Mouse (Mus musculus): ENCODE measurements around the gene Spats1.
"Not testable (repeated sequence)": the region's sequence is repeated elsewhere in the genome, so short reads cannot be mapped to it uniquely, and the experiment has no call there.

Gene Spats1

GRCm38 (mm10) chr17:45449586-45449985 is 25.6 kb downstream of the Spats1 start:
- peak; percentile 79 for DNase-seq (ENCODE audit: low read depth, low spot score)

DNA sequence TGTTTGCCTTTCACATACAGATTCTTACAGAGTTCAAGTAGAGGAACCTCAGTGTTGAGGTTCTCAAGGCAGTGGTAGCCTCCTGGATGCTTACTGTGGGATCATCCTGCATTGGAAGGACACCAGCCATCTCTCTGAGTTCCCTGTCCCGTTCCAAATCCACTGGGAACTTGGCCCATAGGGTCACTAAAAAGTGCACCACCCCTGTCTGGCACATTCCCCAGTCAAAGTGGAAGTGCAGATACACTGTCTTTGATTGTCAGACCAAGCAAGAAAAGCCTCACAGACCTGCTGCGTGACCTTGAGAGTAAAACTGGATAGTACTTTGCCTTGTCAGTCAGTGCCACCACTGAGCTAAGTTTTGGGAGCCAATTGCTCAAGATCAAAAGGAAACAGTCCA is 28.2 kb downstream of the Spats1 start:
- peak; percentile 35 for DNase-seq (ENCODE audit: low read depth, low spot score)

GRCm38 (mm10) chr17:45445923-45446322 is 29.3 kb downstream of the Spats1 start:
- DNase-seq (ENCODE audit: low read depth, low spot score), result no peak

- no peak for DNase-seq (ENCODE audit: low read depth, low spot score)
Measured at GRCm38 (mm10) chr17:45434262-45434590, 41.0 kb downstream of the Spats1 start.

DNA sequence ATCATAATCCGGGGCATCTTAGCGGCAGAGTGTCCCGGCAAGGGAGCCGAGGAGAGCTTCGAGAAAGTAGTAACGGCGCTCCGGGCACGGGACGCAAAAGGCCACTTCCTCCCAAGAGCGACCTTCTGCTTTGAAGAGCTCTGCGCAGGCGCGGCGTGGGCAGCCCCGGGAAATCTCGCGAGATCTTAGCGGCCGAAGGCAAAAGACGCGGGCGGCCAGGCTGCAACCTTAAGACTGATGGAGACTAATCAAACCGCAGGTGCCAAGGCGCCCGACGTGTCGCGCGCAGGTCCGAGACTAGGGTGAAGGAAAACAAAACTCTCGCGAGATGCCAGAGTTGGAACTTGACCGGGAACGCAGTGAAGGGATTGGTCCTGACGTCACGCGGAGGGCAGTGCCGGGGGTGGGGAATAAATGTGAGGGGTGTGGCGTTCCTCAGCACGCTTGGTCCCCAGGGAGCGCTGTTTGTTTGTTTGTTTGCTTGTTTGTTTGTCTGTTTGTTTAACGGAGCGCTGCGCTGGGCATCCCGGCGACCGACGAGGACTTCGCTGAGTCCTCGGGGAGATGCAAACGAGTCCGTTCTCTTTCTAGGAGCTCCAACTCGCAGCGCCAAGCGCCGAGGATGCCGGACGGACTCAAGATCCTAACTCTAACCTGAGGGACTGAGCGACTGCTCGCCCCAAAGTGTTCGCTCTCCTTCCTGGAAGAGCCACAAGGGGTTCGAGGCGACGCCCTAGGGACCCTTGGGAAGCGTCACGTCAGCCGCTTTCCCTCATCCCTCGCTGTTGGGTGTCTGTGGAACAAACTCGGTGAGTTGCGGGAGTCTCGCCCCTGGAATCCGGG is 41.6 kb downstream of the Spats1 start, which contains the start of gene Cdc5l:
Gene Cdc5l (minus strand): TSS at position 319 of the 843 bp plus-strand sequence.
- peak; percentile 100 for DNase-seq (ENCODE audit: low read depth, low spot score)

DNA sequence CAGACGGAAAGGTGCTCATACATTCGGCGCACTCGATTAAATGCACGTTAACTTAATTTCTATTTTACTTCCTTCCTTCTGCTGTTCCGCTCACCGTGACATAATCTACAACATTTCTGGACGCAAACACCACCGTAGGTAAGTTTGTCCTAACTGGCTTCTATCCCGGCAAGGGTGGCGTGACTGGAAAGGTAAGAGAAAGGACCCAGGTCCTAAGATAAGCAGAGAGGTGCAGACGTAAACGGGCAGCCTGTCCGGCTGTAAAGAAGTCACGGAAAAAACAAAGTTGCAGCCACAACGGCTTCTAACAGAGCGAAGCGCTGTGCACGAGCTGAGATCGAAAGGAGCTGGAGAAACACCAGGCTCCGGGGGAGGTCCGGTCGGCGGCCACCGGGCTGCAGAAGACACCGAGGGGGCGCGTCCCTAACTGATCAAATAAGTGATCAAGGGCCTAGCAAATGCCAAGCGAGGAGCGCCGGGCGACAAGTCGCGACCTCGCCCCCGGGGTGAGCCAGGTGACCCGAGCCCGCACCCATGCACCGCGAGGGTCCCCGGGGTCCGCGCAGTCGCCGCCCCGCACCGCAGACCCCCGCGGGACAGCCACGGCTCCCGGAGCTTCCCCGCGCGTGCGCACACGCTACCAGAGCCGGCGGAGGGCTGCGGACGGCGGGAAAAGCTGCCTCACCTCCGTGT is 42.4 kb downstream of the Spats1 start:
- peak; percentile 61 for DNase-seq (ENCODE audit: low read depth, low spot score)

GRCm38 (mm10) chr17:45432007-45432406 is 43.2 kb downstream of the Spats1 start:
- no peak for DNase-seq (ENCODE audit: low read depth, low spot score)

DNA sequence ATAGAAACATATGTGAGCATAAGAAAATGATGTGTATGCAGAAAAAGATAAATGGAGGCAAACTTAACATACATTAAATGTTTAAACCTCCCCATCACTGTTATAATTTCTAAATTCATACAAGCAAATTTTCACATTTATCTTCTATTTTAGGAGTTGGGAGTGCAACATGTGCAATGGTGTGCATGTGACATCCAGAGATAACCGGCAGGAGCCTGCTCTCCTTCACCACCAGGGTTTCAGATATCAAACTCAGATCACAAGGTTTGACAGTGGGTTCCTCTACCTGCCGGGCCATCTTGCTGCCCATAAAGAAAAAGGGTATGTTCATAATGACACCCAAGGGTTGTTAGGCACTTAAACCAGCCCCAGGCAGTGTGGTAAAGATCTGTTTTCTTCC is 57.8 kb downstream of the Spats1 start:
- DNase-seq (ENCODE audit: low read depth, low spot score), result no peak

GRCm38 (mm10) chr17:45411617-45412016 is 63.6 kb downstream of the Spats1 start:
- DNase-seq (ENCODE audit: low read depth, low spot score), result not testable (repeated sequence)

- no peak for DNase-seq (ENCODE audit: low read depth, low spot score)
Measured at GRCm38 (mm10) chr17:45408719-45409118, 66.5 kb downstream of the Spats1 start.

GRCm38 (mm10) chr17:45406281-45406680 is 68.9 kb downstream of the Spats1 start:
- DNase-seq (ENCODE audit: low read depth, low spot score), result peak; percentile 81

DNA sequence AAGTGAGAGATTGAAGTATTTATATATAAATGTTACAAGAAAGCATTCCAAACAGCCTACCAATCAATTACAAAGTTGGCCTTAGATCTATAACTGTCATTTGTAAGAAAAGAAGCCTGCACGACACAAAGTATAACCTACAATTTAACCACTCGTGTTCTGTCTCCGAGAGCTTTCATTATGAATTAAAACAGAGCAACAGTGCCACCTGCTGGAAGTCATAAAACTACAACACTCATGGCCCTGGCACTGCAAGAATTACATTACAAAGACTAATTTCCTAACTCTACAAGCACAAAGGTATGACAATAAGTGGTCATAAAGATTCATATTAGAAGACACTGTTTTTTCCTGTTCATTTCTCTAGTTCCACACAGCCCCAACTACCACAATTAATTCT is 72.0 kb downstream of the Spats1 start:
- DNase-seq (ENCODE audit: low read depth, low spot score), result peak; percentile 71

DNA sequence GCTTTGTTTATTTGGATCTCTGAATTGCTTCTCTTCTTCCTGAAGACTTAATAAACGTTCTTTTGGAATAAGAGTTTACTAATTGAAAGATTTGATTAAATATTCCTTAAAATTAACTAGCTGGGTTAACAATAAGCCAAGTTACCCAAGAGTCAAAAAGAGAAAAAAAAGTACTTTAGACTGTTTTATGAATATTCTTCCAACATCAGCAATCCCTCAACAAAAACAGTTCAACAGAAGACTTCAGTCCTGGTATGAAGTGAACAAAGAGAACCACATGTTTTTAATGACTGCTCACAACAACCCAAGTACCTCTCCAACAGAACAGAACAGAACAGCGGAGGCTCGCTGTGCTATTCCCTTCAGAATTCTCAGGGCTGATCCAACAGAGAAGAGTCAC is 72.6 kb downstream of the Spats1 start:
- no peak for DNase-seq (ENCODE audit: low read depth, low spot score)

DNA sequence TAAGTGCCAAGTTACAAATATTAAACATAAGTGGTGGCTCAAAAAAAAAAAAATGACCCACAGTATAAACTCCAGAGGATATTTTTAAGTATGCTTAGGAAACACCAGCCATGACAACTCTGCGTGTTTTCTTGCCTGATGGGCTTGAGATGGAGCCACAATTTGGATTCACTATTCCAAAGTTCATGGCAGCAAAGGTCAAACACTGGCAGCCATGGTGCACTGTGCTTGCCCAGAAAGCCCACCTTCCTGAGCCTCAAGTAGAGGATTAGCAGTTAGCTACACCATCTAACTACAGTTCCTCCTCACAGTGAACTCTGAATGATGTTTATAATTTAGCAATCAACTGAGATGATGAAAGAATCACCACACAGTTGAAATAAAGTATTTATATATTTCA is 73.1 kb downstream of the Spats1 start:
- no peak for DNase-seq (ENCODE audit: low read depth, low spot score)

DNA sequence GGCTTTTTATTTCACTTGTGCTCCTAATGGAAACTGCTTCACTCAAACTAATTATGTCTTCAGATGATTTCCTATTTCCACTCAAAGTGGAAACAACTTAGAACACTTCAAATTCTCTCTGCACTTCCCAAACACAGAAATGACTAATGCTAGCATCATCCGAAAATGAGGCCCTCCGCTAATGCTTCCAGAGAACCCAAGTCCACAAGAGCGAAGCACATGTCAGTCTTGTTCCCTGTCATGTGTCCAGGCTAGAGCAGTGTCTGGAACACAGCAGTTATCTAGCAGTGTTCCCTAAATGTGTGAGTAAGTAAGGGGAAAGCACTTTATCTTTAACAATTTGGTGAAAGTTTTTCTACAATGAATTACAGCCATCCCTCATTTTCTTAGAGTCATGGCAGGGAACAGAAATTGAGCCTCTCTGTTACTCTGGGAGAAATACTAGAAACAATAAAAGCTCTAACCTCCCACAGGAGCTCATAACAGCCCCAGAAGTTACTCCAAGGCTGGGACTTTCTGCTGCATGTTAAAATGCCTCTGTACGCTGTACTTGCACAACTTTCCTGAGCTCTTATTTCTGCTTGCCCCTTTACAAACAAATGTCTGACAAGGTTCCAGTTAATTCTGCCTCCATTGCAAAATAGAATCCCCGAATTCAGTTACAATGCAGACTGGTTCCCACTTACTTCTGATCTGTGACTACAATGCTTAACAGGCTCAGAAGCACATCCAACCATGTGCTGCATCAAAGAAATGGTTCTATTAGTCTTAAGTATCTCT is 73.9 kb downstream of the Spats1 start:
- DNase-seq (ENCODE audit: low read depth, low spot score), result no peak

GRCm38 (mm10) chr17:45398021-45398420 is 77.2 kb downstream of the Spats1 start:
- DNase-seq (ENCODE audit: low read depth, low spot score), result no peak

DNA sequence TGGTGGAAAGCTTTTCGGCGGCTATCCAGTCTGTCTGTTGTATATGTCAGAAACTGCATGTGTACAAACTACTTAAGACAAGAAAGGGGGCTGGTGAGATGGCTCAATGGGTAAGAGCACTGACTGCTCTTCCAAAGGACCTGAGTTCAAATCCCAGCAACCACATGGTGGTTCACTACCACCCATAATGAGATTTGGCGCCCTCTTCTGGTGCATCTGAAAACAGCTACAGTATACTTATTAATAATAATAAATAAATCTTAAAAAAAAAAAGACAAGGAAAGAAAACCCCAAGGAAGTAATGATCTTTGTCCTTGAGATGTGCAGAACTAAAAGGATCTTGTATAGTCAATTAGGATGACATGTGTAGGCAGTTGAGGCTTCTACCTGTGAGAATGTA is 77.7 kb downstream of the Spats1 start:
- DNase-seq (ENCODE audit: low read depth, low spot score), result no peak

DNA sequence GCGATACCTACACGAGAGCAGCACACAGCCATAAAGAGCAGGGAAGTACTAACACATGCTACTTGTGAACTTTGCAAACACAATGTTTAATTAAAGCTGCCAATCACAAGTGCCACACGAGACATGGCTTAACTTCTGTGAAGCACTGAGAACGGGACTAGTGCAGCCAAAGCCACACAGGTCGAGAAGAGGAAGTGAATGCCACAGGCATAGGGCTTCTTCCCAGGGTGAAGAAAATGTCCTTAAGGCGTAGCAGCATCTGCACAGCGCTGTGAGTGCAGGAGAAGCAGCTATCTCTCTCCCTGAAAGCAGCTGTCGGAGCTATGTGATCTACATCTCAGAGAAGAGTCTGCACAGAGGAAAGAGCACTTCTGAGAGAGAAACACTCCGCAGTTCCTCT is 80.6 kb downstream of the Spats1 start:
- DNase-seq (ENCODE audit: low read depth, low spot score), result no peak

- DNase-seq (ENCODE audit: low read depth, low spot score), result no peak
Measured at GRCm38 (mm10) chr17:45393765-45394164, 81.5 kb downstream of the Spats1 start.
